Mouse (Mus musculus): ENCODE data around the gene Ttbk2.

Gene Ttbk2

GRCm38 (mm10) chr2:120745496-120745895 is 104.9 kb downstream of the Ttbk2 start:
- DNase-seq (ENCODE audit: low spot score): no peak

DNA sequence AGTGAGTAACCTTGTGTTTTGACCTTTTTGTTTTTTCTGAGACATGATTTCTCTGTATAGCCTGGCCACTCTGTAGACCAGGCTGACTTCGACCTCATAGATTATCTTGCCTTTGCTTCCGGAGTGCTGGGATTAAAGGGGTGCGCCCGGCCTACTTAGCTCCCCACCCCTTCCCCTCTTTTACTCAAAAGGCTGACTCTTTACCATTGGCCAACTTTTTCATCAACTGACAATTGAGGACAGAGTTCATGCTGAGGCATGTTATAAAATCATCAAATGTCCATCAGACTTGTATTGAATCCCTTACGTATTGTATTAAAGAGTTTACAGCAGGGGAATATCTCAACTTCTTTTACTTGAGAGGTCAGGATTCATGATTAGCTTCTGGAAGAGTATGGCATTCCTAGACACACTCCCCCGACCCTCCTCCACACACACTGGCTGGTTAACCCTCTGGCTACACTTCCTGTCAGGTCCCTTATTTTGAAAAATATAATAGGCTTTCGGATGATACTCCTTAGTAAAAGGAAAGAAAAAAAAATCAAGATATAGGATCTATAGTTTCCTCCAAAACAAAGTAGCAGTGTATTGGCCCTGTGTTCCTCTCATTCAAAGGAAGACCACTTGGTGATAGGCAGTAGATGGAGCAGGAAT is 118.4 kb downstream of the Ttbk2 start:
- DNase-seq (ENCODE audit: low spot score): no peak

DNA sequence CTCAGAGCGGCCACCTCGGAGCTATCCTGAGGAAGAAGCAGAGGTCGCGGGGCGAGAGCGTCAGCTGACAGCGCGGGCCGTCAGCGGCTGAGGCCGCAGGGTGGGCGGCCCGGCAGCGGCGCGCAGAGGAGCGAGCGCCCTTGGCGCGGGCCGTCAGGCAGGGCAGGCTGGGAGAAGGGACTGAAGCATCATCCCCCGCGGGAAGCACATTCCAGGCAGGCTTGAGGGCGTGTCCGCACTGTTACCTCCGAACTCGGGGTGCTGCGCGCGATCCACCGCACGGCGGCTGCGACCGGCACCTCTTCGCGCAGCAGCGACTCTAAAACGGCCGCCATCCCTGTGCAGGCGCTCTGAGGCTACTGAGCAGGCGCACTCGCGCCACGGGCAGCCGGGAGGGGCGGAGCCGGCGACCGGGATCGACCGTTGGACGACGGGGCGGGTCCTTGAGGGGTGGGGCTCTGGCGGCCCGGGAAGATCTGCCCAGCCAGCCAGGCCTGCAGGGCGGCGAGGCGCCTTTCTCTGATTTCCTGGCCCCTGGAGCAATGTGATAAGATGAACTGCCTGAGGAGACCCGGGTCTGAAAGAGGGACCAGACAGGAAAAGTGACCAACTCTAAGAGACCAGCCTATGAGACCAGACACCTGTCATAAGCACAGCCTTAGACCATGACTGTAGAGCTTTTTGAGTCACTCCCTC is 119.1 kb downstream of the Ttbk2 start:
- DNase-seq (ENCODE audit: low spot score): peak; percentile 83

DNA sequence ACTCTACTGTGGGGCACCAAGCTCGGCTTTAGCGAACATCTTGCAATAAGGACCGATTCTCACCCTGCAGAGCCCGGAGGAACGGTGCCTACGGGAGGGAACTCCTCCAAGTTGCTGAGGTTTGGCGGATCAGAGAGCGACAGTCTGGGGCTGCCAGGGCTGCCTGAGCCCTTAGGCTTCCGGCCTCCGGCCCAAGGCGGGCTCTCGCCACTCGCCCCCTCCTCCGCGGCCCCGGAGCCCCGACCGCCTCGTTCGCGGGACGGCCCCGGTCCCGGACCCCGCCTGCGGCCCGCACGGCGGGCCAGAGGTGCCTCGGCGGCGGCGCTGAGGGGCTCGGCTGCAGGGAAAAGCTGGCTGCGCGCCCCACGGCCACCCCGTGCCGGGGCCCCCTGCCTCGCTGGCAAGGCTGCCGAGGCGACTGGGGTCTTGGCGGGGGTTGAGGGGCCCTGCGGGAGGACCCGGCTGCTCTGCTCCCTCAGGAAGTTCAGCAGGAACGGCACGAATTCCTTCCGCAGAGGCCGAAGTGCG is 119.7 kb downstream of the Ttbk2 start:
- DNase-seq (ENCODE audit: low spot score): peak; percentile 43

GRCm38 (mm10) chr2:120729775-120730585 is 120.4 kb downstream of the Ttbk2 start:
- DNase-seq (ENCODE audit: low spot score): peak; percentile 37

DNA sequence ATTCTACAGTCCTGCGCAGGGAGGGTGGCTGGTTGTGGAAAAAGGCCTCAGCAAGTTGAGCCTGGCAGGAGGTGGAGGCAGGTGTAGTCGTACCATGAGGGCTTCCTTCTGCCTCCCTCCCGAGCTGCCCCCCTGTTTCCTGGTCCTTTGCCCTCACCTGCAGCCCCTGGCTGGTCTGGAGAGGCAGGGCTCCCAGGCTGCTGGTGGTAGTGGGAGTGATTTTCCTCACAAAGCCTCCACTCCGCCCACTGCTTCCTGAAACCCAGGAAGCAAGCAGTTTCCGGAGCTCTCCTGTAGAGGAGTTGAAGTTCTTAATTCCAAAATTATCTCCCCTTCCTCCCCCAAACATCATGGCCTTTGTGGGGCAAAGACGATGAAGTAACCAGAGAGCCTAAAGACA is 126.2 kb downstream of the Ttbk2 start:
- no peak for DNase-seq (ENCODE audit: low spot score)

DNA sequence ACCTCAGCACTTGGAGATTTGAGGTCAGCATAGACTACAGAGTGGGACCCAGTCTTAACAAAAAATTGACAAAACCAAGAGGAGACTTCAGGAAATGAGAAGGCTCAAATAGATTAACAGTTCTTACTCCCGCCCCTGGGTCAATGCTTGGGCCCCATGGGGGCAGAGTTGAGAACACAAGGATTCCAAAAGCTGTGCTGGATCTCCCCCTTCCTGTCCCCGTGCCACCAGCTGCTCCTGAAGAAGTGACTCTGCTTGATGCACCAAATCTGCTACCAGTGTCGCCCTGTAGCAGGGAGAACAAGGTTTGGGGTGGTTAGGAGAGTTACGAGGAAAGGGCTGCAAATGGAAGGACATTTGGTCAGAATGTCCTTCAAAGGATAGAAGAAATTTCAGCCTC is 126.8 kb downstream of the Ttbk2 start:
- DNase-seq (ENCODE audit: low spot score): no peak

GRCm38 (mm10) chr2:120722491-120722890 is 127.9 kb downstream of the Ttbk2 start:
- DNase-seq (ENCODE audit: low spot score): no peak

GRCm38 (mm10) chr2:120721911-120722310 is 128.5 kb downstream of the Ttbk2 start:
- DNase-seq (ENCODE audit: low spot score): no peak

- DNase-seq (ENCODE audit: low spot score): no peak
Observed at GRCm38 (mm10) chr2:120720821-120721220, 129.6 kb downstream of the Ttbk2 start.

DNA sequence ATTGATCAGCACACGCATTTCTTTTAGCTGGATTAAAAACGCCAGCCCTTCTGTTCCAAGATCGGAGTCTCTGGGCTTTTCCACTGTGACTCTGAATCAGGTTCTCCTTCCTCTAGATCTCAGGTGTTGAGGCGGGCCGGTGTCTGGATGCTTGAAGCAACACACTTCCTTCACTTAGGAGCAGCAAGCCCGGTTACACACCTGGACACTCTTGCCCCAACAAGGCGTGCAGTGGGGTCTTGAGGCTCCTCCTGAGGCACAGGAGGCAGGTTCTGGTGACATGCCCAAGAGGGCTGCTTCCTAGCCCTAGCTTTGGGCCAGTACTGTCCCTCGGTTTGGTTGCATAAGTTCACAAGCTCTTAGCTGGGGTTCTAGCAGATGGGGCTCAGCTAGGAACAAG is 131.9 kb downstream of the Ttbk2 start:
- DNase-seq (ENCODE audit: low spot score): no peak

- no peak for DNase-seq (ENCODE audit: low spot score)
Observed at GRCm38 (mm10) chr2:120713441-120713840, 137.0 kb downstream of the Ttbk2 start.

- DNase-seq (ENCODE audit: low spot score): no peak
Observed at GRCm38 (mm10) chr2:120710948-120711347, 139.5 kb downstream of the Ttbk2 start.

DNA sequence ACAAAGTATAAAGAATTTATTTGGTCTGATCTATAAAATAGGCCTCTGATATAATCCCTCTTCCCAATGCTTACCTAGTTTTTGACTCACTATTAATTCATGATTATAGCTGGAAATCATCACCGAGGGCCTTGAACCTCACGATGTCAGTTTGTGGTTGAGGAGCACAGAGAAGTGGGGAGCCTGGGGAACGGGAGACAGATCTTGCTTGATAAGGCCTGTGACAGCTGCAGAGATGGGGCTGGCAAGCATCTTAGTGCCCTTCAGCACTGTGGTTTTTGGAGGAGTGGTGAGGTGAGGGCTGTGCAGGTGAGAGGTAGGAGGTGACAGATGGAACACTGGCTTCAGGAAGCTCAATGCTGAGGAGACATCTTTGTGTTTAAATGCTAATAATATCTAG is 140.2 kb downstream of the Ttbk2 start:
- DNase-seq (ENCODE audit: low spot score): no peak

DNA sequence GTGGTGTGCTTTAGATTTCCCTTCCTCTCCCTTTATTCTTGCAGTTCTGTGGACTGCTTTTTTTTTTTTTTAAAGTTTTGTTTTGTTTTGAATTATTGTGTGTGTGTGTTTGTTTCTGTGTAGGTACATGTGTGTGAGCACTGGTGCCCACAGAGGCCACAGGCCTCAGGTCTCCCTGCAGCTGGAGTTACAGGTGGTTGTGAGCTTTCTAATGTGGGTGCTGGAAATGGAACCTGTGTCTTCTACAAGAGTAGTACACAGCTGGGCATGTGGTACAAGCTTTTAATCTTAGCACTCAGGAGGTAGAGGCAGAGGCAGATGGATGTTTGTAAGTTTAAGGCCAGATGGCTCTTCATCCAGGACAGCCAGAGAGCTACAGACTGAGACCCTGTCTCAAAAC is 143.4 kb downstream of the Ttbk2 start:
- DNase-seq (ENCODE audit: low spot score): no peak

DNA sequence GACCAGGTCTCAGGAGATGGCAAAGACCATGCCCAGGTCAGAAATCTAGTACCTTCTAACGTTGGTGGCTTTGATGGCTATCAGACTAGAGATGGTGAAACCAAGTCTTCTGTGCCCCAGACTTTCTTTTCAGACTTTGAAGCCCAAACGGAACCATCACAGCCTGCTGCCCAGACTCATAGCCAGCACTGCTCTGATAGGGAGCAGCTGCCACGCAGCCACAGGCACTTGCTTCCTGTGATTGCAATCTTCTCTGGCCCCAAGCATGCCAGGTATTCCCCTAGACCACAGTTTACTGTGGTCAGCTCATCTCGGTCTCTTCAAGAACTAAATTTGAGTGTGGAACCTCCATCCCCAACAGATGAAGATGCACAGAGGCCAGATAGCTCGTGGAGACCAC is 147.7 kb downstream of the Ttbk2 start:
- DNase-seq (ENCODE audit: low spot score): no peak

- DNase-seq (ENCODE audit: low spot score): no peak
Observed at GRCm38 (mm10) chr2:120700379-120700885, 150.0 kb downstream of the Ttbk2 start.

DNA sequence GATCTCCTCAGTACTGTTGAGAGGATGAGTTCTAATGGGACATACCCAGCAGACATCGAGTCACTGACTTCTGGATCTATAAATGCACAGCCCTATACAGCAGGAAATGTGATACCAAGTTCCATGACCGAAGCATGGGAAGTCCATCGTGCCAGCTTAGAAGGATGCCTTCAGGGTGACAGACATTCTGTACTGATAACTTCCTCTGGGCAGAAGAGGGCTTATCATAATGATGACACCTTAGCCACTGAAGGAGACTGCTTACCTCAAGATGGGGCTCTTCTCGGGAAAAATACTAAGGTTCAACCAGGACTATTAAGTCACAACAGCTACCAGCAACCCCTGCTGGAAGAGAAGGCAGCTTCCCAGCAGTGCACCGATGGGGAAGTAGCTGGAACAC is 152.6 kb downstream of the Ttbk2 start:
- DNase-seq (ENCODE audit: low spot score): no peak
